Mouse (Mus musculus): ENCODE results near the gene Arntl2. TPM values are rescaled to one million over a fixed set of nuclear protein-coding genes. Genes with fewer than 3 reads are reported as not detected.

Gene Arntl2
- polyA plus RNA-seq, 1 experiment from 2014 or later = 8.2 TPM

GRCm38 (mm10) chr6:146834342-146834741 is 38.5 kb downstream of the Arntl2 start:
- Histone ChIP-seq H3K9ac (no peak overlapping the region), H3K4me2 (no peak overlapping the region), H3K4me1 (peaks cover 6% of the 10 kb centered on the region; the same call in 1 of the 2 replicates), H3K36me3 (peaks cover 14% of the 10 kb centered on the region), H3K4me3 (no peak overlapping the region), H3K27ac (no peak overlapping the region), H3K27me3 (no peaks in the 10 kb centered on the region), H3K9me3 (no peaks in the 10 kb centered on the region)
- WGBS = 81% methylated on average over 3 of the region's 3 CpGs
- ATAC-seq (ENCODE audit: insufficient number of reproducible peaks, insufficient read depth, low FRiP score, low TSS enrichment, low read depth) = no peak

GRCm38 (mm10) chr6:146835784-146836183 is 39.9 kb downstream of the Arntl2 start:
- peaks cover 6% of the 10 kb centered on the region; the same call in 1 of the 2 replicates for H3K4me1 ChIP-seq
- H3K36me3 ChIP-seq = peaks cover 14% of the 10 kb centered on the region
- H3K27ac ChIP-seq = no peak overlapping the region
- H3K4me3 ChIP-seq = no peak overlapping the region
- no peak overlapping the region for H3K4me2 ChIP-seq
- ATAC-seq (ENCODE audit: insufficient number of reproducible peaks, insufficient read depth, low FRiP score, low TSS enrichment, low read depth) = no peak
- no peaks in the 10 kb centered on the region for H3K27me3 ChIP-seq
- H3K9ac ChIP-seq = no peak overlapping the region; the same call in 1 of the 2 replicates
- WGBS = 13% methylated on average over 4 of the region's 4 CpGs
- no peaks in the 10 kb centered on the region for H3K9me3 ChIP-seq

- H3K4me3 ChIP-seq = no peak overlapping the region
- no peak overlapping the region for H3K9ac ChIP-seq
- H3K4me1 ChIP-seq = peaks cover 6% of the 10 kb centered on the region; the same call in 1 of the 2 replicates
- H3K9me3 ChIP-seq = no peaks in the 10 kb centered on the region
- H3K27ac ChIP-seq = no peak overlapping the region
- peaks cover 2% of the 10 kb centered on the region; the same call in 1 of the 2 replicates for H3K36me3 ChIP-seq
- ATAC-seq (ENCODE audit: insufficient number of reproducible peaks, insufficient read depth, low FRiP score, low TSS enrichment, low read depth) = no peak
- 82% methylated on average over 7 of the region's 7 CpGs for WGBS
- no peak overlapping the region for H3K4me2 ChIP-seq
- H3K27me3 ChIP-seq = no peaks in the 10 kb centered on the region
Observed at GRCm38 (mm10) chr6:146837316-146837715, 41.5 kb downstream of the Arntl2 start.

GRCm38 (mm10) chr6:146838366-146838765 is 42.5 kb downstream of the Arntl2 start:
- Histone ChIP-seq H3K9me3 (no peaks in the 10 kb centered on the region), H3K4me2 (no peak overlapping the region), H3K4me1 (peaks cover 6% of the 10 kb centered on the region; the same call in 1 of the 2 replicates), H3K9ac (no peak overlapping the region), H3K27ac (no peak overlapping the region), H3K36me3 (no peaks in the 10 kb centered on the region), H3K27me3 (no peaks in the 10 kb centered on the region), H3K4me3 (no peak overlapping the region)
- WGBS = 90% methylated on average over 5 of the region's 5 CpGs
- ATAC-seq (ENCODE audit: insufficient number of reproducible peaks, insufficient read depth, low FRiP score, low TSS enrichment, low read depth) = no peak

GRCm38 (mm10) chr6:146838863-146839262 is 43.0 kb downstream of the Arntl2 start:
- Histone ChIP-seq H3K4me1 (peaks cover 6% of the 10 kb centered on the region; the same call in 1 of the 2 replicates), H3K36me3 (no peaks in the 10 kb centered on the region), H3K27ac (no peak overlapping the region), H3K4me3 (no peak overlapping the region), H3K4me2 (no peak overlapping the region), H3K9ac (no peak overlapping the region), H3K27me3 (no peaks in the 10 kb centered on the region), H3K9me3 (no peaks in the 10 kb centered on the region)
- ATAC-seq (ENCODE audit: insufficient number of reproducible peaks, insufficient read depth, low FRiP score, low TSS enrichment, low read depth) = no peak
- 87% methylated on average over 4 of the region's 4 CpGs for WGBS

- ATAC-seq (ENCODE audit: insufficient number of reproducible peaks, insufficient read depth, low FRiP score, low TSS enrichment, low read depth) = no peak
- WGBS = 82% methylated on average over 6 of the region's 6 CpGs
Observed at GRCm38 (mm10) chr6:146844867-146845266, 49.0 kb downstream of the Arntl2 start.

GRCm38 (mm10) chr6:146845347-146845746 is 49.5 kb downstream of the Arntl2 start:
- Histone ChIP-seq H3K27me3 (no peaks in the 10 kb centered on the region), H3K9me3 (no peaks in the 10 kb centered on the region), H3K27ac (no peak overlapping the region), H3K4me3 (no peak overlapping the region), H3K36me3 (no peaks in the 10 kb centered on the region), H3K4me1 (0 out of 2 replicates have a peak, but pooled peaks cover 6% of the 10 kb centered on the region), H3K4me2 (no peak overlapping the region), H3K9ac (no peak overlapping the region)
- WGBS = 75% methylated on average over 5 of the region's 5 CpGs
- no peak for ATAC-seq (ENCODE audit: insufficient number of reproducible peaks, insufficient read depth, low FRiP score, low TSS enrichment, low read depth)

More at GRCm38 (mm10) chr6:146844867-146845266, 49.0 kb downstream of the Arntl2 start:
- Histone ChIP-seq H3K36me3 (no peaks in the 10 kb centered on the region), H3K9ac (no peak overlapping the region), H3K4me2 (no peak overlapping the region), H3K4me3 (no peak overlapping the region), H3K9me3 (no peaks in the 10 kb centered on the region), H3K27me3 (no peaks in the 10 kb centered on the region), H3K27ac (no peak overlapping the region), H3K4me1 (0 out of 2 replicates have a peak, but pooled peaks cover 6% of the 10 kb centered on the region)

GRCm38 (mm10) chr6:146845961-146846750 is 50.3 kb downstream of the Arntl2 start:
- Histone ChIP-seq H3K27me3 (no peaks in the 10 kb centered on the region), H3K4me1 (0 out of 2 replicates have a peak, but pooled peaks cover 6% of the 10 kb centered on the region), H3K4me2 (no peak overlapping the region), H3K36me3 (no peaks in the 10 kb centered on the region), H3K4me3 (no peak overlapping the region), H3K9me3 (no peaks in the 10 kb centered on the region), H3K9ac (no peak overlapping the region), H3K27ac (no peak overlapping the region)
- no peak for ATAC-seq (ENCODE audit: insufficient number of reproducible peaks, insufficient read depth, low FRiP score, low TSS enrichment, low read depth)
- WGBS = 83% methylated on average over 15 of the region's 15 CpGs

GRCm38 (mm10) chr6:146847402-146847801 is 51.5 kb downstream of the Arntl2 start:
- no peaks in the 10 kb centered on the region for H3K36me3 ChIP-seq
- WGBS = 75% methylated on average over 3 of the region's 3 CpGs

GRCm38 (mm10) chr6:146848281-146848680 is 52.4 kb downstream of the Arntl2 start:
- WGBS = 89% methylated on average over 3 of the region's 3 CpGs
- H3K4me2 ChIP-seq = no peak overlapping the region

More at GRCm38 (mm10) chr6:146847402-146847801, 51.5 kb downstream of the Arntl2 start:
- Histone ChIP-seq H3K9ac (no peak overlapping the region), H3K4me2 (no peak overlapping the region), H3K9me3 (no peaks in the 10 kb centered on the region), H3K27ac (no peak overlapping the region), H3K4me1 (peaks cover 8% of the 10 kb centered on the region), H3K27me3 (no peaks in the 10 kb centered on the region), H3K4me3 (no peak overlapping the region)
- ATAC-seq (ENCODE audit: insufficient number of reproducible peaks, insufficient read depth, low FRiP score, low TSS enrichment, low read depth) = no peak

GRCm38 (mm10) chr6:146850050-146850449 is 54.2 kb downstream of the Arntl2 start, which contains the start of gene Smco2:
TSS of gene Smco2 (plus strand) at chr6:146850104.
- H3K9ac ChIP-seq = no peak within 1 kb of the TSS
- no peaks in the 10 kb centered on the region for H3K36me3 ChIP-seq
- ATAC-seq (ENCODE audit: insufficient number of reproducible peaks, insufficient read depth, low FRiP score, low TSS enrichment, low read depth) = no peak
- no peaks in the 10 kb centered on the region for H3K27me3 ChIP-seq
- WGBS = 76% methylated on average over 4 of the region's 4 CpGs
- H3K4me1 ChIP-seq = peaks cover 25% of the 10 kb centered on the region
- H3K9me3 ChIP-seq = no peaks in the 10 kb centered on the region
- H3K4me2 ChIP-seq = no peak within 1 kb of the TSS
- no peak within 1 kb of the TSS for H3K27ac ChIP-seq
- no peak within 1 kb of the TSS for H3K4me3 ChIP-seq

More at GRCm38 (mm10) chr6:146848281-146848680, 52.4 kb downstream of the Arntl2 start:
- peaks cover 17% of the 10 kb centered on the region for H3K4me1 ChIP-seq
- no peak for ATAC-seq (ENCODE audit: insufficient number of reproducible peaks, insufficient read depth, low FRiP score, low TSS enrichment, low read depth)
- H3K27me3 ChIP-seq = no peaks in the 10 kb centered on the region
- H3K4me3 ChIP-seq = no peak overlapping the region
- H3K36me3 ChIP-seq = no peaks in the 10 kb centered on the region
- no peak overlapping the region for H3K9ac ChIP-seq
- no peaks in the 10 kb centered on the region for H3K9me3 ChIP-seq
- no peak overlapping the region for H3K27ac ChIP-seq

- no peak for ATAC-seq (ENCODE audit: insufficient number of reproducible peaks, insufficient read depth, low FRiP score, low TSS enrichment, low read depth)
- Histone ChIP-seq H3K4me3 (no peak overlapping the region), H3K9ac (no peak overlapping the region), H3K27ac (no peak overlapping the region), H3K27me3 (no peaks in the 10 kb centered on the region), H3K36me3 (no peaks in the 10 kb centered on the region), H3K9me3 (no peaks in the 10 kb centered on the region), H3K4me1 (peaks cover 21% of the 10 kb centered on the region), H3K4me2 (no peak overlapping the region)
- whole genome bisulfite sequencing = 47% methylated on average over 3 of the region's 3 CpGs
Observed at GRCm38 (mm10) chr6:146851916-146852315, 56.1 kb downstream of the Arntl2 start.

All from embryonic facial prominence, embryonic 13.5 days (tissue).